Mouse (Mus musculus) adrenal gland (tissue): ENCODE results near the gene Tat.

ENCODE experiments used
- intact Hi-C: fragments of 180-260 bp; cut with DNase I; formaldehyde crosslinking; loops from one replicate; pipeline ENCODE4 v1.15.1; 2025

Tat gene

DNA sequence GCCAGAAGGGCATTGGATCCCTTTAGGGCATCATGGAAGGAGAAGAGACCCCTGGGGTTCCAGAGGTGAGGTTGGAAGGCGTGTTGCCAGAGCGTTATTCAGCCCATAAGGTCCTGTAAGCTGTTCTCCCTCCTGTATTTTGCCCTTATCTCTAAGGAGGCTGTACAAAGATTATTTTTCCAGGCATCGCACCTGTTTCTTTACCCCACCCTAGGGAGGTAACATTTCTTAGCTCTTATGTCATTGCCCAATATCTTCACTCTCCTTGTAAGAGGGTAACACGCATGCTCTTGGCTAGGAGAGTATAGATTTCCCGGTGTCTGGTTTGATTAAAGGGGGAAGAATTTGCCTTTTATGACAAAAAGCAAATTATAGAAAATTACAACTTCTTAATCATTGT, 49.4 kb downstream of the Tat start, which contains the start of gene Chst4:
TSS of gene Chst4 (minus strand) at position 82 of the 400 bp plus-strand sequence.
- intact Hi-C loops, result no loop called here

DNA sequence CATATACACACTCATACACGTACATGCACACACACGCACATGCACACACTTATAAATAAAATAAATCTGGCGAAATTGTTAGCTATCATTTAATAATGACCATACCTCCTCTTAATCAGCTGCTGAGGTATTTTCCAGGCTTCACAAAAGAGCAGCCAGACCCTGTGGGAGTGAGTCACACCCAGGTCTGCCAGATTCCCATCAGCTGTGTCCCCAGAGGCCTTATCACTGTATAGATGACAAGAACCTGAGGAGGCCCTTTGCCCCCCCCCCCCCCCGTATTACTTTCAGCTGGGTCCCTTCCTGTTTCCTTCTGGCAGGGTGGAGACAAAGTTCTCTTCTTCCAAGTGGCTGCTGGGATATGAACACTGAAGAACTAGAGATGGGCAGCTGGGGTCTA, 50.3 kb downstream of the Tat start:
- intact Hi-C loops, result no loop called here
